Comparison of ENCODE assay signal across 8 mouse cellular contexts in genomic region chr16:30821191-30821910, GRCm38 (mm10).
A peak's percentile ranks its signal among the peaks of the same experiment; 100 is the strongest.
DNase-seq lines count a peak whose midpoint lies in the region; ATAC-seq lines count a peak whose summit lies in the region.

No protein-coding gene starts in this region.

- H3K27me3 ChIP-seq in forebrain, embryonic 11.5 days (ENCODE audit: control insufficient read depth, insufficient read depth, low read length) = no peaks in the 10 kb centered on the region
- H3K27me3 ChIP-seq in stomach, embryonic 15.5 days (replicated peaks) = no peaks in the 10 kb centered on the region

- DNase-seq in left cerebral cortex, adult 18-20 months (ENCODE audit: low spot score in 2 of 2) = peak; percentile 4 to 10
- DNase-seq in left cerebral cortex, adult 11 months (ENCODE audit: low spot score) = no peak
- peak; percentile 75 for DNase-seq in forebrain, embryonic 11.5 days (ENCODE audit: low spot score)
- DNase-seq in heart, postnatal 10 days = peak; percentile 88 to 91
- DNase-seq in kidney, postnatal 25 days = peak; percentile 77 to 88
- peak; percentile 79 for DNase-seq in lung, postnatal 36 days

- H3K4me3 ChIP-seq in forebrain, embryonic 11.5 days (ENCODE audit: low read depth, low read length) = no peak overlapping the region
- peak overlapping the region; percentile 13; the same call in 1 of the 2 replicates for H3K4me3 ChIP-seq in stomach, embryonic 15.5 days (replicated peaks)

- 16% methylated on average over 17 of the region's 17 CpGs for WGBS in forebrain, embryonic 11.5 days
- 7% methylated on average over 17 of the region's 17 CpGs for WGBS in stomach, embryonic 15.5 days

- no peaks in the 10 kb centered on the region for H3K9me3 ChIP-seq in forebrain, embryonic 11.5 days (ENCODE audit: control insufficient read depth, low read length)
- H3K9me3 ChIP-seq in stomach, embryonic 15.5 days = no peaks in the 10 kb centered on the region

- peak overlapping the region; percentile 26; the same call in 1 of the 2 replicates for H3K4me2 ChIP-seq in forebrain, embryonic 11.5 days (ENCODE audit: low read depth, low read length, severe bottlenecking)
- peak overlapping the region; percentile 51 for H3K4me2 ChIP-seq in stomach, embryonic 15.5 days

- no peaks in the 10 kb centered on the region for H3K4me1 ChIP-seq in forebrain, embryonic 11.5 days (replicated peaks; ENCODE audit: control insufficient read depth, insufficient read depth, low read length)
- H3K4me1 ChIP-seq in stomach, embryonic 15.5 days = peaks cover 30% of the 10 kb centered on the region

- peak; percentile 63; the same call in 1 of the 2 replicates for ATAC-seq in forebrain, embryonic 11.5 days (replicated peaks; ENCODE audit: low FRiP score)
- peak; percentile 76 for ATAC-seq in stomach, embryonic 15.5 days (ENCODE audit: insufficient read depth, low FRiP score, low read depth)
- no peak for ATAC-seq in megakaryocyte progenitor cell, adult 5-6 weeks (replicated peaks; ENCODE audit: poor library complexity)

- intact Hi-C loops in heart, postnatal 10 days (cut with DNase I) = loop anchor here (1.0 to 2.0 kb wide), 3 partner anchors 26 to 219 kb away; no protein-coding TSS in a partner anchor

- H3K36me3 ChIP-seq in forebrain, embryonic 11.5 days (ENCODE audit: control insufficient read depth, insufficient read depth, low read length) = no peaks in the 10 kb centered on the region
- H3K36me3 ChIP-seq in stomach, embryonic 15.5 days = no peaks in the 10 kb centered on the region

- no peak overlapping the region for H3K9ac ChIP-seq in forebrain, embryonic 11.5 days (ENCODE audit: low read length)
- no peak overlapping the region for H3K9ac ChIP-seq in stomach, embryonic 15.5 days

- no peak overlapping the region for H3K27ac ChIP-seq in forebrain, embryonic 11.5 days (ENCODE audit: low read depth, low read length)
- peak overlapping the region; percentile 69 for H3K27ac ChIP-seq in stomach, embryonic 15.5 days
